Mouse (Mus musculus): ENCODE results near the gene Myo1f. TPM values are rescaled to one million over a fixed set of nuclear protein-coding genes. Genes with fewer than 3 reads are reported as not detected.
A peak's percentile ranks its signal among the peaks of the same experiment; 100 is the strongest.

Myo1f gene
- polyA plus RNA-seq (2015; fragmentation: Nextera tagmentation; extraction: Ambion mirVana) = 3.5 and 3.7 TPM in 2 replicates

GRCm38 (mm10) chr17:33555223-33555855 lies at the start of gene Myo1f:
TSS of gene Myo1f (plus strand) at chr17:33555707.
- no peak for ATAC-seq (ENCODE audit: low FRiP score, low read depth)
- Histone ChIP-seq H3K9ac (no peak within 1 kb of the TSS), H3K4me1 (no peaks in the 10 kb centered on the region), H3K27me3 (no peaks in the 10 kb centered on the region), H3K4me3 (no peak within 1 kb of the TSS), H3K27ac (no peak within 1 kb of the TSS), H3K36me3 (peaks cover 41% of the 10 kb centered on the region), H3K4me2 (replicated peaks) (no peak within 1 kb of the TSS), H3K9me3 (no peaks in the 10 kb centered on the region)
- 30% methylated on average over 6 of the region's 6 CpGs for WGBS

- Histone ChIP-seq H3K9ac (no peak overlapping the region), H3K9me3 (no peaks in the 10 kb centered on the region), H3K4me2 (replicated peaks) (no peak overlapping the region), H3K4me3 (no peak overlapping the region), H3K36me3 (no peaks in the 10 kb centered on the region), H3K27ac (no peak overlapping the region), H3K27me3 (no peaks in the 10 kb centered on the region), H3K4me1 (no peaks in the 10 kb centered on the region)
- ATAC-seq (ENCODE audit: low FRiP score, low read depth) = no peak
- 97% methylated on average over 1 of the region's 1 CpGs for WGBS
Measured at GRCm38 (mm10) chr17:33508386-33508785, 47.1 kb upstream of the Myo1f start.

- H3K4me3 ChIP-seq = no peak overlapping the region
- WGBS = 73% methylated on average over 5 of the region's 5 CpGs
- no peak overlapping the region for H3K9ac ChIP-seq
- no peaks in the 10 kb centered on the region for H3K4me1 ChIP-seq
- no peaks in the 10 kb centered on the region for H3K9me3 ChIP-seq
- no peak for ATAC-seq (ENCODE audit: low FRiP score, low read depth)
- no peak overlapping the region for H3K4me2 ChIP-seq (replicated peaks)
- H3K27me3 ChIP-seq = no peaks in the 10 kb centered on the region
- H3K27ac ChIP-seq = no peak overlapping the region
- no peaks in the 10 kb centered on the region for H3K36me3 ChIP-seq
Measured at GRCm38 (mm10) chr17:33510172-33510571, 45.3 kb upstream of the Myo1f start.

GRCm38 (mm10) chr17:33512441-33513415 lies 42.8 kb upstream of the Myo1f start:
- H3K9ac ChIP-seq = no peak overlapping the region
- no peak overlapping the region for H3K4me3 ChIP-seq
- ATAC-seq (ENCODE audit: low FRiP score, low read depth) = no peak
- no peaks in the 10 kb centered on the region for H3K9me3 ChIP-seq
- H3K4me1 ChIP-seq = no peaks in the 10 kb centered on the region
- H3K4me2 ChIP-seq (replicated peaks) = no peak overlapping the region
- H3K27ac ChIP-seq = no peak overlapping the region
- H3K36me3 ChIP-seq = no peaks in the 10 kb centered on the region
- no peaks in the 10 kb centered on the region for H3K27me3 ChIP-seq
- WGBS = 57% methylated on average over 2 of the region's 2 CpGs

- H3K9ac ChIP-seq = no peak overlapping the region
- H3K4me2 ChIP-seq (replicated peaks) = no peak overlapping the region
- H3K9me3 ChIP-seq = no peaks in the 10 kb centered on the region
- no peak overlapping the region for H3K4me3 ChIP-seq
- no peaks in the 10 kb centered on the region for H3K4me1 ChIP-seq
- no peak overlapping the region for H3K27ac ChIP-seq
- H3K27me3 ChIP-seq = no peaks in the 10 kb centered on the region
- ATAC-seq (ENCODE audit: low FRiP score, low read depth) = no peak
- H3K36me3 ChIP-seq = no peaks in the 10 kb centered on the region
- 94% methylated on average over 5 of the region's 5 CpGs for WGBS
Measured at GRCm38 (mm10) chr17:33513874-33514273, 41.6 kb upstream of the Myo1f start.

GRCm38 (mm10) chr17:33520366-33520765 lies 35.1 kb upstream of the Myo1f start:
- Histone ChIP-seq H3K9ac (no peak overlapping the region), H3K4me3 (no peak overlapping the region), H3K36me3 (no peaks in the 10 kb centered on the region), H3K4me2 (replicated peaks) (no peak overlapping the region), H3K4me1 (peaks cover 21% of the 10 kb centered on the region), H3K27ac (no peak overlapping the region), H3K27me3 (no peaks in the 10 kb centered on the region), H3K9me3 (no peaks in the 10 kb centered on the region)
- WGBS = 39% methylated on average over 1 of the region's 1 CpGs
- no peak for ATAC-seq (ENCODE audit: low FRiP score, low read depth)

GRCm38 (mm10) chr17:33523431-33523917 lies 32.0 kb upstream of the Myo1f start:
- Histone ChIP-seq H3K4me2 (replicated peaks) (peak overlapping the region; percentile 82), H3K4me1 (peaks cover 40% of the 10 kb centered on the region), H3K36me3 (peaks cover 7% of the 10 kb centered on the region), H3K4me3 (peak overlapping the region; percentile 70), H3K9me3 (no peaks in the 10 kb centered on the region), H3K27me3 (no peaks in the 10 kb centered on the region), H3K9ac (peak overlapping the region; percentile 72), H3K27ac (peak overlapping the region; percentile 93)
- 2% methylated on average over 12 of the region's 13 CpGs for WGBS
- peak; percentile 77 for ATAC-seq (ENCODE audit: low FRiP score, low read depth)

- Histone ChIP-seq H3K27me3 (no peaks in the 10 kb centered on the region), H3K4me1 (peaks cover 40% of the 10 kb centered on the region), H3K27ac (peak within 1 kb of the TSS; percentile 93), H3K9me3 (no peaks in the 10 kb centered on the region), H3K4me2 (replicated peaks) (peak within 1 kb of the TSS; percentile 82), H3K4me3 (peak within 1 kb of the TSS; percentile 70), H3K9ac (peak within 1 kb of the TSS; percentile 72), H3K36me3 (peaks cover 13% of the 10 kb centered on the region)
- under 1% methylated on average over 42 of the region's 44 CpGs for WGBS
- peak; percentile 85 for ATAC-seq (ENCODE audit: low FRiP score, low read depth)
Measured at GRCm38 (mm10) chr17:33523918-33524755, 31.4 kb upstream of the Myo1f start, which contains the start of gene Adamts10. TSS of gene Adamts10 (plus strand) at chr17:33524204.

- Histone ChIP-seq H3K4me1 (peaks cover 40% of the 10 kb centered on the region), H3K4me2 (replicated peaks) (peak overlapping the region; percentile 82), H3K27ac (peak overlapping the region; percentile 93), H3K9me3 (no peaks in the 10 kb centered on the region), H3K36me3 (peaks cover 21% of the 10 kb centered on the region), H3K4me3 (peak overlapping the region; percentile 70), H3K27me3 (no peaks in the 10 kb centered on the region), H3K9ac (peak overlapping the region; percentile 72)
- peak; percentile 56 for ATAC-seq (ENCODE audit: low FRiP score, low read depth)
- 0% methylated on average over 2 of the region's 2 CpGs for WGBS
Measured at GRCm38 (mm10) chr17:33524806-33525373, 30.6 kb upstream of the Myo1f start.

- Histone ChIP-seq H3K4me2 (replicated peaks) (peak overlapping the region; percentile 82), H3K36me3 (peaks cover 37% of the 10 kb centered on the region), H3K9ac (0 out of 2 replicates have a peak overlapping the region, but pooled peaks have one; percentile 13), H3K27ac (peak overlapping the region; percentile 93; the same call in 1 of the 2 replicates), H3K4me1 (peaks cover 40% of the 10 kb centered on the region), H3K4me3 (no peak overlapping the region; the same call in 1 of the 2 replicates), H3K9me3 (no peaks in the 10 kb centered on the region), H3K27me3 (no peaks in the 10 kb centered on the region)
- 71% methylated on average over 3 of the region's 3 CpGs for WGBS
- no peak for ATAC-seq (ENCODE audit: low FRiP score, low read depth)
Measured at GRCm38 (mm10) chr17:33526506-33526905, 29.0 kb upstream of the Myo1f start.

GRCm38 (mm10) chr17:33539106-33539675 lies 16.3 kb upstream of the Myo1f start:
- Histone ChIP-seq H3K4me1 (no peaks in the 10 kb centered on the region), H3K27ac (no peak overlapping the region), H3K4me2 (replicated peaks) (no peak overlapping the region), H3K9ac (no peak overlapping the region), H3K36me3 (peaks cover 87% of the 10 kb centered on the region), H3K9me3 (no peaks in the 10 kb centered on the region), H3K27me3 (no peaks in the 10 kb centered on the region), H3K4me3 (no peak overlapping the region)
- 87% methylated on average over 3 of the region's 3 CpGs for WGBS
- ATAC-seq (ENCODE audit: low FRiP score, low read depth) = no peak
